Mouse (Mus musculus): ENCODE data around the gene BC017158.

- TF ChIP-seq CTCF (IDR thresholded peaks at IDR 0.05), result no peak
- TF ChIP-seq EP300 (IDR thresholded peaks at IDR 0.05), result no peak
These were observed 27.5 kb downstream of the BC017158 start for GRCm38 (mm10) chr7:128270431-128270850.

Measured in lung, postnatal 0 days (tissue).